29 mouse cellular contexts compared by ENCODE assay signal in genomic region chr7:139239432-139239831, GRCm38 (mm10). TPM values are rescaled to one million over a fixed set of nuclear protein-coding genes. Genes with fewer than 3 reads are reported as not detected.
"Had no signal": no experiment of that assay in that cellular context is flagged by ENCODE, and none has a peak within 500 bp of the region (broad histone marks: within the 10 kb centered on the region; RNA-seq: fewer than 3 reads in every experiment).

No protein-coding gene starts in this region.

- ATAC-seq: hindbrain, embryonic 16.5 days; inflammation-experienced regulatory T-cells, adult 6 months; intestine, embryonic 15.5 days; intestine, postnatal 0 days had no signal

- H3K9me3 ChIP-seq: heart, embryonic 10.5 days; heart, embryonic 12.5 days; heart, embryonic 15.5 days; hindbrain, embryonic 10.5 days; hindbrain, embryonic 12.5 days; intestine, embryonic 15.5 days; limb, embryonic 10.5 days had no signal

- DNase-seq: gastrocnemius, adult 2 months; gastrocnemius, postnatal 10 days; gastrocnemius, postnatal 25 days; heart, adult 18-20 months; heart, postnatal 14 days; heart, postnatal 36 days; kidney, adult 18-20 months; kidney, adult 8-10 months; kidney, postnatal 10 days; kidney, postnatal 25 days; kidney, postnatal 4 days; liver had no signal

- H3K4me3 ChIP-seq: gastrocnemius, adult 2 months; heart, embryonic 10.5 days; heart, embryonic 12.5 days; heart, embryonic 15.5 days; hindbrain, embryonic 10.5 days; hindbrain, embryonic 12.5 days; intestine, embryonic 15.5 days; layer of hippocampus, adult 2 months; left cerebral cortex, adult 2 months; limb, embryonic 10.5 days; limb, embryonic 12.5 days had no signal

- H3K36me3 ChIP-seq: heart, embryonic 10.5 days; heart, embryonic 12.5 days; heart, embryonic 15.5 days; hindbrain, embryonic 10.5 days; hindbrain, embryonic 12.5 days; intestine, embryonic 15.5 days; limb, embryonic 10.5 days; limb, embryonic 12.5 days had no signal

- H3K27me3 ChIP-seq: heart, embryonic 12.5 days; heart, embryonic 15.5 days; intestine, embryonic 15.5 days; limb, embryonic 12.5 days had no signal

RNA-seq across cellular contexts. Expression of gene Stk32c, which starts 26.3 kb away (rescaled TPM):
- total RNA-seq: granulocyte monocyte progenitor cell, adult 5-6 weeks had no signal
- polyA plus RNA-seq: heart, embryonic 10.5 days; heart, embryonic 12.5 days; heart, postnatal 0 days; kidney, embryonic 14.5 days; liver, embryonic 11.5 days had no signal
